Mouse (Mus musculus) left cerebral cortex, postnatal 14 days (tissue): ENCODE results near the gene Hpf1. TPM values are rescaled to one million over a fixed set of nuclear protein-coding genes. Genes with fewer than 3 reads are reported as not detected.
A peak's percentile ranks its signal among the peaks of the same experiment; 100 is the strongest.

Source experiments
- DNase-seq, 2 experiments: peaks; one replicate each; pipeline ENCODE4 v3.0.0; 2021 to 2022; ENCODE audit warnings: low spot score in 2 of 2, mixed read lengths in 1 of 2
- intact Hi-C: fragments of 180-260 bp; cut with DNase I; formaldehyde crosslinking; loops from one replicate; pipeline ENCODE4 v1.15.1; 2025
- total RNA-seq, 2 experiments: library from RNA; stranded (reverse); gene quantifications; 2 replicates each; pipeline ENCODE4 v1.2.3; 2021

Gene Hpf1
- total RNA-seq, 2 experiments from 2014 or later: 43.0 to 43.9 TPM

- DNase-seq: peak in 1 of 2 experiments; percentile 57
- intact Hi-C loops: no loop called here
These were observed 931 bp upstream of the Hpf1 start for GRCm38 (mm10) chr8:60889131-60889842.

- intact Hi-C loops: no loop called here
These were observed 279 bp downstream of the Hpf1 start for GRCm38 (mm10) chr8:60890520-60890874.

GRCm38 (mm10) chr8:60891757-60892156 lies 1.5 kb downstream of the Hpf1 start:
- intact Hi-C loops: no loop called here
- DNase-seq: no peak

More at GRCm38 (mm10) chr8:60890520-60890874, 279 bp downstream of the Hpf1 start:
- no peak for DNase-seq

- intact Hi-C loops: no loop called here
- no peak for DNase-seq
These were observed 5.7 kb downstream of the Hpf1 start for GRCm38 (mm10) chr8:60895878-60896277.

DNA sequence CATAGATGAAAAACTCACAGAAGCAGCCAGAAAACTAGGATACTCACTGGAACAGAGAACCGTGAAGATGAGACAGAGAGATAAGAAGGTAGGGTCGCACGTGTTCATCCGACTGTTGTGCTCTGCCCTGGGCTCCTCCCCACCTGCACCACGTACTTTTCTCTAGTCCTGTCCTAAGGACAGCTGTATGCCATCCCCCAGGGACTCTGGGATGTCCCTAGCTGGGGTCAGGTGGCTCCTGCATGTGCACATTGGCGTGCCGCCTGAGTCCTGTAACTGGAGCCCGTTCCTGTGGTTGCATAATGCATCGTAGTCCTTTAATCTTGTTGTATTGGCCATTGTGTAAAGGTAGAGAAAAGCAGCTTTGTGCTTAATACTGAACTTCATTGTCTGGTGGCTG lies 9.9 kb downstream of the Hpf1 start:
- intact Hi-C loops: no loop called here
- no peak for DNase-seq

GRCm38 (mm10) chr8:60912081-60912480 lies 21.9 kb downstream of the Hpf1 start:
- DNase-seq: peak in 1 of 2 experiments; percentile 17
- intact Hi-C loops: no loop called here

GRCm38 (mm10) chr8:60912554-60912953 lies 22.3 kb downstream of the Hpf1 start:
- intact Hi-C loops: no loop called here

DNA sequence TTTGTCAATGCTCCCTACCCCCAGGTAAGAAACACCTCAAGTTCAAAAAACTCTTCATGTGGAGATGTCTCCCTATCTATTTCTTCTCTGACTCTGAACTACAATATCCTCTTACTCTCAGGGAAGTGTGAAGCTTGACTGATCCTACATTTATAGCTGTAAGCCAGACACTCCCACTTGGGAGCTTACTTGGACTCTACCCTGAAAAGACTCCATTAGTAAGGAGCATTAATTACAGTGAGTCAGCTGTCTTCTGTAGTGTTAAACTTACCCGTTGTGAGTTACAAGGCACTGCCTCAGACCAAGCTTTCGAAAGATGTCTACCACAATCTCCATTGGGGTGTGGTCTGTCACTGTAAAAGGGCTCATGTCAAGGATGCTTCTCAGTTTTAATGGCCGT lies 28.9 kb downstream of the Hpf1 start:
- intact Hi-C loops: no loop called here
- DNase-seq: no peak

More at GRCm38 (mm10) chr8:60912554-60912953, 22.3 kb downstream of the Hpf1 start:
- DNase-seq: no peak

DNA sequence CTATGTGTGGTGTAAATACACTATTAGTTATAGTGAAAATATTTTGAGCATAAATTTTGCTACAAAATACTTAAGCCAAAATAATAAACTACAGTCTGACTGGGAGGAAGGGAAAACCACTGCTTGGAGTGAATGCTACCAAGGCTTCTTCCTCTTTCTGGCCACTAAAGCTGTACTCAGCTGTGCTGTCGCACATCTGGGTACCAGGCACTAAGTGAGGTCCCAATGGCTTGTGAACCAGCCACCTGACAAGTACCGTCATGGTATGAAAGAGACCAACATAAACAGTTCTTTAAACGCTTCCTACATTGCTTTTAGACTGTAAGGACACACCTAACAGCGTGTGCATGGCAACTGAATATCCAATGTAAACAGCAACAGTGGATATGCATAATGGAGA lies 30.0 kb downstream of the Hpf1 start:
- intact Hi-C loops: no loop called here
- no peak for DNase-seq

DNA sequence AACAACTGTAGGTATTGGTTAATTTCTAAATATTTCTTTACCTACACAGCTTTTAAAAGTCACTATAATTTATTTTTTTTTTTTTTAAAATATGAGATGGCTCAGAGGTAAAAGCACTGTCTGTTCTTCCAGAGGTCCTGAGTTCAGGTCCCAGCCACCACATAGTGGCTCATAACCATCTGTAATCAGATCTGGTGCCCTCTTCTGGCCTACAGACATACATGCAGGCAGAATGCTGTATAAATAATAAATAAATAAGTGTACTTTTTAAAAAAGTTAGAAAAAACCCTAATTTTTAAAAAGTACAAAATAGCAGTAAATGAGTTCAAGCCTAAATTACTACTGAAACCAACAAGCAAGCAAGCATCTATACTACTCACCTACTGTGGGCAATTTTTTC lies 43.4 kb downstream of the Hpf1 start:
- intact Hi-C loops: no loop called here
- DNase-seq: no peak

- intact Hi-C loops: no loop called here
- DNase-seq: no peak
These were observed 48.7 kb downstream of the Hpf1 start for GRCm38 (mm10) chr8:60938717-60939424.

DNA sequence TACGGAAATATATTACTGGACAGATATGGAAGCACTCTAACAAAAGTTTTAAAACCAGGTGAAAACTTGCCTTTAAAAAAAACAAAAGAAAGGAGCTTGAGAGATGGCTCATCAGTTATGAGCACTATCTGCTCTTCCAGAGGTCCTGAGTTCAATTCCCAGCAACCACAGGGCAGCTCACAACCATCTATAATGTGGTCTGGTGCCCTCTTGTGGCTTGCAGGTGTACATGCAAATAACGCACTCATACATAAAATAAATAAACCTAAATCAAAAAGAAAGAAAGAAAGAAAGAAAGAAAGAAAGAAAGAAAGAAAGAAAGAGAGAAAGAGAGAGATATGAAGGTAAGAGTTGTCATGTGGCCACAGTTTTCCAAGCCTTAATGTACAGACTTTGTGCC lies 52.6 kb downstream of the Hpf1 start:
- no peak for DNase-seq
- intact Hi-C loops: no loop called here

DNA sequence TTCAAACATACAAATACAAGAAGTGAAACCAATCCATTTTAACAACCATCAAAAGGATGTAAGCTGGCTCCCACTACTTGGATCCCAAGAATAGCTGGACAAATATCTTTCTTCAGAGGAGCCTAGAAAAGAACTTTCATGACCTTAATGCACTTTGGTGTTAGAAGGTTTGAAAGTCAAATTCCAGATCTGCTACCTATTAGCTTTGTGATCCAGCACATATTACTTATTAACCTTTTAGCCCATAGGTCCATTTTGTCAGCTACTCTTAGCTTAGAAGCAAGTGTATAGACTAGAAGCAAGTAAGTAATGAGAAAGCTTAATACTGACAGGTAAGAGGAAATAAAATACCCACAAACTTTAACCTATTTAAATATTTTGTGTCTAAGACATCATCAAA lies 57.3 kb downstream of the Hpf1 start:
- DNase-seq: no peak
- intact Hi-C loops: no loop called here

DNA sequence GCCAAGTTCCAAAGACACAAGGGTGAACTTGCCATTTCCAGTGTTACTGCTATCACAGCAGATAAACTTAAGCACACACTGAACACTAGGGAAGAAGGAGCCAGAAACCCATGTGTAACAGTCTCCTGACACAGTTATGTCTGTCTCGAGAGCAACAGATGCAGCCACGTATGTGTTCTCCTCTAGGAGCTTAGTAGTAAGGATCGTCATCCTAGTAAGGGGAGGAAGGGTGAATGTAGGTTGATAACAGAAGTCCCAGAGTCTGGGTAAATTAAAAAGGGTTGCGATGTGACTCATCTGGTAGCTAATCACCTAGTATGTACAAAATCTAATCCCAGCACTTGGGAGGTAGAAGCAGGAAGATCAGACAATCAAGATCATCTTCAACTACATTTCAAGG lies 59.6 kb downstream of the Hpf1 start:
- no peak for DNase-seq
- intact Hi-C loops: no loop called here

GRCm38 (mm10) chr8:60951271-60951670 lies 61.1 kb downstream of the Hpf1 start:
- no peak for DNase-seq
- intact Hi-C loops: no loop called here

- DNase-seq: no peak
These were observed 61.5 kb downstream of the Hpf1 start for GRCm38 (mm10) chr8:60951757-60952156.

DNA sequence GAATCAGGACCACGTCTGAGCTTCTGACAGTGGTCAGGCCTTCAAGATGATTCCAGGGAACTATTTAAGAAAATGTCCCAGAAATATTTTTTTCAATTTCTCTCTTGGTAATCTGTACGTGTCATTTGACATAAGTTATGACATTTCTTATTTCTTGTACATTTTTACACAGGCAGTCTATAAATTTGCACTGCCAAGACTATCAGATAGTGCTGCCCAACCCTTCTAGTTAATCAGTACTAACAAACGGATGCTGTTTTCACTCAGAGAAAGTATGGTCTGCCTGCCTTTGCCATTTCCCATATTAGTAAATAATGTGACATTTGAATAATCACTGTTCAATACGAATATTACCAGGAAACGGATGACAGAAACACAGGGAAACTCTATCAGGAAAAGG lies 62.6 kb downstream of the Hpf1 start:
- intact Hi-C loops: no loop called here
- no peak for DNase-seq

More at GRCm38 (mm10) chr8:60951757-60952156, 61.5 kb downstream of the Hpf1 start:
- intact Hi-C loops: no loop called here

DNA sequence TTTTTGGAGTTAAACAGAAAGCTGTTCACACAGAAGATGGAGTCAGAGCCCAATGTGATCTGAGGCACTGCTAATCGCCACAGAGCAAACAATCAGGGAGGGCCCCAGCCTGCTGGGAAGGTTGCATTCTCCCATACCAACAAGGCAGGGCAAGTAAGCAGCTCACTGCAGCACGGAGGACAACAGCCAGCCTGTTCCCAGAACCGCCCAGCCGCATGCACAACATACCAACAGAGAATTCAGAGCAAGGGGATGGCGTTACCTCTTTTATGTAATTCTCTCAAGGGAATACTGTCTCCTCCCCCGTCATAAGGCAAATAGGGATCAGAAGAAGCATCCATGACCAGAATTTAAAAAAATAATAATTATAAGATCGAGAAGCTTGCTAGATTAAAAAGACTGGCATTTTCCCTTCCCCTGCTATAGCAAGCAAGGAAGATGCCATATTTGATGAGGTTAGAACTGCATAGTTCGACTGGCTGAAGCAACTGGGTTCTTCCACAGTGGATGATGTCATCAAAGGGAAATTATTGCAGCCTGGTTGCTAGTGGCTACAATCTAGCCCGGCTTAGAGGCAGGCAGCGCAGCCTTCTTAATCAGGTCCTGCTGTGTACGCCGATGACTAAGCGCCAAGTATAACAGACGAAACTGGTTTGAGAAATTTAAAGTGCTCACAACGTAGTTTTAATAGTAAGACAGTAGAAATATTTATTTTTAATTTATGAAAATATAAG lies 64.2 kb downstream of the Hpf1 start:
- DNase-seq: peak; percentile 81 to 94
- intact Hi-C loops: no loop called here

DNA sequence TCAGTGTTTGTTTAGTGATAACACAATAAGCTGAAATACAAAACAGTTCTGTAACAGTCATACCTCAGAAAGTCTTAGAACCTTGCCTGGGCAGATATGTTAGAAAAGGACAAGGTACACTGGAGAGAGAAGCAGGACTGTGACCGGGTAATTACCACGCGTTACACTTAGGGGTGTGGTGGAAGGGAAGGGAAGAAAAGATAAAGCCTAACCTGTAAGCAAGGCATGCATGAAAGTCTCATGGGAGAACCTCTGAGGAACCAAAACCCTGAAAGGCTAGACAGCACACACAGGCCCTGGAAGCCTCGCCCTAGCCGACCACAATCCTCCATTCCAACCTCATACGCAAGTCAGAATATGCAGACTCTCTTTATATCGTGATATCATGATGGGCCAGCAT lies 66.6 kb downstream of the Hpf1 start:
- intact Hi-C loops: no loop called here
- no peak for DNase-seq
